Mouse (Mus musculus) CH12.LX (cell line): Measurements from ENCODE around the gene Mustn1.

Experiments
- CTCF ChIP-seq, 2 experiments: IDR thresholded peaks in 1 of 2; conservative IDR thresholded peaks in 1 of 2; 2 replicates each; pipeline ENCODE4 v1.5.1; 2011 to 2012; ENCODE audit warnings: low read depth in 2 of 2, low read length in 2 of 2, improper control_type of control experiment in 1 of 2, inconsistent platforms in 1 of 2, mild to moderate bottlenecking in 1 of 2, moderate library complexity in 1 of 2
- ELF1 ChIP-seq: IDR thresholded peaks from 2 replicates; pipeline ENCODE4 v1.6.1; 2014; ENCODE audit warnings: low read depth, mild to moderate bottlenecking, inconsistent platforms, low read length, improper control_type of control experiment
- EP300 ChIP-seq: IDR thresholded peaks from 2 replicates; pipeline ENCODE4 v1.6.1; 2011; ENCODE audit warnings: low read length, improper control_type of control experiment
- MAX ChIP-seq: IDR thresholded peaks from 2 replicates; pipeline ENCODE4 v1.6.1; 2011; ENCODE audit warnings: low read length, improper control_type of control experiment
- TBP ChIP-seq: conservative IDR thresholded peaks from 2 replicates; pipeline ENCODE4 v1.6.1; 2011; ENCODE audit warnings: low read depth, low read length, improper control_type of control experiment
- USF1 ChIP-seq: IDR thresholded peaks from 2 replicates; pipeline ENCODE4 v1.6.1; 2014; ENCODE audit warnings: low read depth, mild to moderate bottlenecking, inconsistent platforms, low read length, improper control_type of control experiment

DNA sequence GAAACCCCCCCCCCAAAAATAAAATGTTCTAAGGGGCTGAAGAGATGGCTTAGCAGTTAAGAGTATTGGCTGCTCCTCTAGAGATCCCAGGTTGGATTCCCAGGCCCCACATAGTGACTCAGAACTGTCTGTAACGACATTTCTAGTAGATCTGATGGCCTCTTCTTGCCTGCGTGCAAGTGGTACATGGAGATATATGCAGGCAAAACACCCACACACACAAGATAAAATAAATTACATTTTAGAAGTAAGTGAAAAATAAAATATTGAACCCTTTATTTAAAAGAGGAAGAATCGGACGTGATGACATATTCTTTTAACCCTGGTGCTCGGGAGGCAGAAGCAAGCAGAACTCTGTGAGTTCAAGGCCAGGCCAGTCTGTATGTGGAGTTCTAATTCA is 23.6 kb downstream of the Mustn1 start:
- TF ChIP-seq EP300 (no peak), TBP (no peak), USF1 (no peak), ELF1 (no peak), MAX (no peak), CTCF (conservative IDR thresholded peaks at IDR 0.05 in 1 of 2, IDR thresholded peaks at IDR 0.05 in 1 of 2; ENCODE audit: low read depth in 2 of 2, low read length in 2 of 2) (no peak)
